Mouse (Mus musculus) spleen, adult 12 weeks (tissue): ENCODE measurements around the gene Grk6.

Experiments
- DNase-seq: peaks from one replicate; pipeline ENCODE4 v3.0.0; 2022; ENCODE audit warnings: low spot score

Gene Grk6

GRCm38 (mm10) chr13:55464027-55464884 is 19.4 kb downstream of the Grk6 start, which contains the start of gene Prr7:
Gene Prr7 (plus strand): TSS chr13:55464267.
- DNase-seq: no peak

GRCm38 (mm10) chr13:55465184-55465583 is 20.3 kb downstream of the Grk6 start:
- no peak for DNase-seq

- DNase-seq: no peak
These were observed 21.1 kb downstream of the Grk6 start for GRCm38 (mm10) chr13:55465830-55466440.

- DNase-seq: no peak
These were observed 24.1 kb downstream of the Grk6 start for GRCm38 (mm10) chr13:55468851-55469560.

- DNase-seq: no peak
These were observed 25.5 kb downstream of the Grk6 start for GRCm38 (mm10) chr13:55470372-55470771.

- peak; percentile 74 for DNase-seq
These were observed 26.4 kb downstream of the Grk6 start for GRCm38 (mm10) chr13:55471156-55471818.

- no peak for DNase-seq
These were observed 26.9 kb downstream of the Grk6 start for GRCm38 (mm10) chr13:55471819-55472131.

- DNase-seq: no peak
These were observed 27.5 kb downstream of the Grk6 start for GRCm38 (mm10) chr13:55472132-55473022.

- DNase-seq: no peak
These were observed 28.4 kb downstream of the Grk6 start for GRCm38 (mm10) chr13:55473076-55473831.

- DNase-seq: no peak
These were observed 29.1 kb downstream of the Grk6 start for GRCm38 (mm10) chr13:55473961-55474360.

- no peak for DNase-seq
These were observed 29.8 kb downstream of the Grk6 start for GRCm38 (mm10) chr13:55474621-55475069.

GRCm38 (mm10) chr13:55475750-55476149 is 30.9 kb downstream of the Grk6 start:
- no peak for DNase-seq

- DNase-seq: no peak
These were observed 31.4 kb downstream of the Grk6 start for GRCm38 (mm10) chr13:55476256-55476655.

GRCm38 (mm10) chr13:55477492-55477891 is 32.6 kb downstream of the Grk6 start:
- DNase-seq: no peak

GRCm38 (mm10) chr13:55478036-55478435 is 33.2 kb downstream of the Grk6 start:
- no peak for DNase-seq

GRCm38 (mm10) chr13:55479008-55479407 is 34.1 kb downstream of the Grk6 start:
- no peak for DNase-seq

- DNase-seq: no peak
These were observed 35.1 kb downstream of the Grk6 start for GRCm38 (mm10) chr13:55479929-55480328.

GRCm38 (mm10) chr13:55482542-55482941 is 37.7 kb downstream of the Grk6 start:
- no peak for DNase-seq

GRCm38 (mm10) chr13:55483071-55483470 is 38.2 kb downstream of the Grk6 start:
- no peak for DNase-seq

- no peak for DNase-seq
These were observed 38.7 kb downstream of the Grk6 start for GRCm38 (mm10) chr13:55483593-55483992.
